Mouse (Mus musculus) intestine, embryonic 14.5 days (tissue): ENCODE measurements around the gene Bcas3. TPM values are rescaled to one million over a fixed set of nuclear protein-coding genes. Genes with fewer than 3 reads are reported as not detected.

Experiments used
- ATAC-seq: fragments of 200-750 bp; cut with Nextera tagmentation; replicated peaks from 2 replicates; pipeline ENCODE4 v1.8.0; 2017; ENCODE audit warnings: low read depth, moderate number of reproducible peaks, moderate TSS enrichment, moderate library complexity; ENCODE audit not compliant: low FRiP score, low TSS enrichment
- DNase-seq: peaks from one replicate; pipeline ENCODE4 v3.0.0-alpha.2; 2018; ENCODE audit warnings: low spot score
- H3K27ac ChIP-seq: fragments of 300-500 bp; sonication (generic); 2 replicates; pipeline ENCODE4 v1.5.1; 2014; ENCODE audit warnings: low read depth, mild to moderate bottlenecking, control low read depth
- H3K27me3 ChIP-seq: fragments of 300-500 bp; sonication (generic); replicated peaks from 2 replicates; pipeline ENCODE4 v1.6.1; 2014; ENCODE audit warnings: low read length, control low read depth; ENCODE audit not compliant: control insufficient read depth, insufficient read depth
- H3K36me3 ChIP-seq: fragments of 300-500 bp; sonication (generic); 2 replicates; pipeline ENCODE4 v1.6.1; 2014; ENCODE audit warnings: low read length, control low read depth; ENCODE audit not compliant: control insufficient read depth, insufficient read depth
- H3K4me1 ChIP-seq: fragments of 300-500 bp; sonication (generic); replicated peaks from 2 replicates; pipeline ENCODE4 v1.6.1; 2014; ENCODE audit warnings: low read length, control low read depth, mixed read lengths; ENCODE audit not compliant: control insufficient read depth, insufficient read depth
- H3K4me2 ChIP-seq: fragments of 300-500 bp; sonication (generic); 2 replicates; pipeline ENCODE4 v1.6.1; 2014; ENCODE audit warnings: low read length
- H3K4me3 ChIP-seq: fragments of 300-500 bp; sonication (generic); 2 replicates; pipeline ENCODE4 v1.5.1; 2014; ENCODE audit warnings: low read depth, low read length, control low read depth, mixed read lengths
- H3K9ac ChIP-seq: fragments of 300-500 bp; sonication (generic); 2 replicates; pipeline ENCODE4 v1.6.1; 2014; ENCODE audit warnings: mild to moderate bottlenecking, low read length
- H3K9me3 ChIP-seq: fragments of 300-500 bp; sonication (generic); 2 replicates; pipeline ENCODE4 v1.6.1; 2016; ENCODE audit warnings: low read length, control low read depth; ENCODE audit not compliant: control insufficient read depth
- WGBS: fragments of 180-500 bp; shearing (Covaris S2); extraction: QIAGEN DNeasy Blood & Tissue Kit; methylation state at CpG from one replicate; pipeline ENCODE4 v1.1.7; 2014; 5-methylcytosine and 5-hydroxymethylcytosine counted together
- polyA plus RNA-seq: library from polyadenylated mRNA; unstranded; fragments of >200 nt; fragmentation: Nextera tagmentation; extraction: Ambion mirVana; gene quantifications from 2 replicates; pipeline ENCODE4 v1.2.1, GENCODE M21; 2014

The Bcas3 gene
- polyA plus RNA-seq, 1 experiment from 2014 or later = 17.9 TPM

GRCm38 (mm10) chr11:85545602-85546001, 192.6 kb downstream of the Bcas3 start:
- Histone ChIP-seq H3K9me3 (no peaks in the 10 kb centered on the region), H3K9ac (no peak overlapping the region), H3K4me3 (no peak overlapping the region), H3K36me3 (no peaks in the 10 kb centered on the region), H3K4me2 (no peak overlapping the region), H3K4me1 (no peaks in the 10 kb centered on the region), H3K27ac (no peak overlapping the region), H3K27me3 (no peaks in the 10 kb centered on the region)
- 58% methylated on average over 5 of the region's 5 CpGs for WGBS
- ATAC-seq = no peak
- no peak for DNase-seq

DNA sequence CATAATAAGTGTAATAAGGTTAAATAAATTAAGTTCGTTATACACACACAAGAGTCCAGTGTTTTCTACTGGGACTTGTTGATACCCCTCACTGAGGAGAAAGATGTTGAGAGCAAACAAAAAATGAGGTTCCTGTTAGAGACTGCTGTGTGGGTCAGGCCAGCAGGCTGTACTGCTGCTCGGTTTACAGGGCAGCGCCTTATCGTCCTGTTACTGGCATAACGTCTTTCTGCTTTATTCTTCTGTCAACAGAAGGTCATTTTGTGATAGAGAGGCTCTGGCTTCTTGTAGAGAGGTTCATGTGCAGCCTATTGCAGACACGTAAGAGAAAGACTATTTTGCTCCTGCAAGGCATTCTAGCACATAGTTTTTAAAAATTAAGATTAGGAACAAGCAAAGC, 195.0 kb downstream of the Bcas3 start:
- Histone ChIP-seq H3K4me1 (no peaks in the 10 kb centered on the region), H3K36me3 (no peaks in the 10 kb centered on the region), H3K27me3 (no peaks in the 10 kb centered on the region), H3K4me2 (no peak overlapping the region), H3K4me3 (no peak overlapping the region), H3K27ac (no peak overlapping the region), H3K9ac (no peak overlapping the region), H3K9me3 (no peaks in the 10 kb centered on the region)
- WGBS = 45% methylated on average over 6 of the region's 6 CpGs
- ATAC-seq (no peak), DNase-seq (no peak)

DNA sequence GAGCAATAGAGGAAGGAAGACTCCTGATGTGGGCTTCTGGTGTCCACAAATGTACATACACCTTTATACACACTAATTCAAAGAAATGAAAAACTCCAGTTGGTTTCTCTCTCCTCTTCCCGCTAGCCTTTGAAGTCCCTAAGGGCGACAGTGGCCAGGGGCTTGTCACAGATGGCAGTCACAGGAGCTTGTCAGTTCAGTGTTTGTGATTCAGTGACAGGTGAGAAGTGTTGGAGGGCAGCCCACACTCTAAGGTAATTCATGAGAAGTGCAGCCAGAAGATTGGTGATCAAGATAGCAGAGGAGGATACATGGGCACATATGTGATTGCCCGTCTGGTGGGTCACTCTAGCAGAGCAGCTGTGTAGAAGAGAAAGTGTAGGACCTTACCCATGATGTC, 196.7 kb downstream of the Bcas3 start:
- ATAC-seq (no peak), DNase-seq (no peak)
- Histone ChIP-seq H3K9me3 (no peaks in the 10 kb centered on the region), H3K36me3 (no peaks in the 10 kb centered on the region), H3K4me2 (no peak overlapping the region), H3K9ac (no peak overlapping the region), H3K4me1 (no peaks in the 10 kb centered on the region), H3K27ac (no peak overlapping the region), H3K4me3 (no peak overlapping the region), H3K27me3 (no peaks in the 10 kb centered on the region)
- 84% methylated on average over 3 of the region's 3 CpGs for WGBS

DNA sequence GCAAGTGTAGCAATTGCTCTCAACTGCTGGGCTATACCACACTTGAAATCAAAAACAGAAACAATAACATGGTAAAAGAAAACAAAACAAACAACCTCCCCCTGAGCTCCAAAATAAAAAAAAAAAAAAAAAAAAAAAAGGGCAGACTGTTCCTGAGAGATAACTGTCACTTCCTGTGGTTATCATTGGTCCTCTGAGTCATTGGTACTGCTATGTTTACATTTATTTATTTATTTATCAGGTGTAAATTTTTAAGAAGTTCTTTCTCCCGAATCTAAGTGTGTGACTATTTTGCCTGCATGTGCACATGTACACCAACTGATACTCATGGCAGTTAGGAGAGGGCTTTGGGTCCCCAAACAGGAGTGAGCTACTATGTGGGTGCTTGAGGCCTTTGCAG, 202.1 kb downstream of the Bcas3 start:
- no peaks in the 10 kb centered on the region for H3K36me3 ChIP-seq
- ATAC-seq (no peak), DNase-seq (no peak)
- no peaks in the 10 kb centered on the region for H3K9me3 ChIP-seq
- 51% methylated on average over 1 of the region's 1 CpGs for WGBS
- H3K4me3 ChIP-seq = no peak overlapping the region
- H3K27me3 ChIP-seq = no peaks in the 10 kb centered on the region
- no peaks in the 10 kb centered on the region for H3K4me1 ChIP-seq
- H3K27ac ChIP-seq = no peak overlapping the region
- no peak overlapping the region for H3K4me2 ChIP-seq
- H3K9ac ChIP-seq = no peak overlapping the region

DNA sequence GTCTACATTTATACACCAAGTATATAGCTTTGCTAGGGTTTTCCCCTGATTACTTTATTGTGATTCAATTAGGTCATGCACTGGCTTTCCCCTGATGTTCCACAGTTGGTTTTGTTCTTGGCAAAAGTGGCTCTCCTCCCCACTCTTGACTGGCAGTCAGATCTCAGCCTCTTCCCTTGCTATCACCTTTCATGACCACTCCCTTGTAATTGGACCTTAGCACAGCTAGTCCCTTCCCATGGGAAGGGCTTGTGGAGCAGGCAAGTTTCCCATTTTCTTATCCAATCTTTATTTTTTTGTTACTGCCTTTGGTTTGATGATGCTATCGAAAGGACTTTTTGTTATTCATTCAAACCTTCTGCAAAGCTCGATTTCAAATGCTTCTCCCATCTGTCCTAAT, 202.8 kb downstream of the Bcas3 start:
- no peaks in the 10 kb centered on the region for H3K4me1 ChIP-seq
- no peak overlapping the region for H3K27ac ChIP-seq
- ATAC-seq = no peak
- H3K9ac ChIP-seq = no peak overlapping the region
- H3K4me2 ChIP-seq = no peak overlapping the region
- H3K4me3 ChIP-seq = no peak overlapping the region
- no peaks in the 10 kb centered on the region for H3K9me3 ChIP-seq
- H3K27me3 ChIP-seq = no peaks in the 10 kb centered on the region
- H3K36me3 ChIP-seq = no peaks in the 10 kb centered on the region
- 71% methylated on average over 2 of the region's 2 CpGs for WGBS
- no peak for DNase-seq

DNA sequence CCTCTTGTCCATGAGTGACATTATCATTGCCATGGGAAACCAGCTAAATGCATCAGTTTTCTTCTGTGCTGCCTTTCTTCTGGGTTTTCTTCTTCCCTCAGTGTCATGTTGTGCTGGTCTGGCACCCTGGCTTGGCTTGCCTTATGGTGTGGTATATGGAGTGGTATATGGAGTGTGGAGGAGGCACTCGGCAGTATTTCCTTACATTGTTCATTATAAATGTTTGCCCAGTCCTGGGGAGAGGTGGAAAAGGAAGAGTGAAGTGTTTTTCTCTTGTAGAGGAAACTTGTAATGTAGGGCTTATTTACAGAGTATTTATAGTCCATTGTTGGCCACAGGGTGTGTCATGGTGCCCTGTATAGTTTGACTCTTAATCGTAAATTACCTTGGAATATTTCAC, 212.1 kb downstream of the Bcas3 start:
- no peak overlapping the region for H3K9ac ChIP-seq
- DNase-seq (no peak), ATAC-seq (no peak)
- H3K4me1 ChIP-seq = no peaks in the 10 kb centered on the region
- H3K36me3 ChIP-seq = no peaks in the 10 kb centered on the region
- no peak overlapping the region for H3K27ac ChIP-seq
- H3K27me3 ChIP-seq = no peaks in the 10 kb centered on the region
- WGBS = 84% methylated on average over 2 of the region's 2 CpGs
- H3K4me2 ChIP-seq = no peak overlapping the region
- H3K4me3 ChIP-seq = no peak overlapping the region
- no peaks in the 10 kb centered on the region for H3K9me3 ChIP-seq

DNA sequence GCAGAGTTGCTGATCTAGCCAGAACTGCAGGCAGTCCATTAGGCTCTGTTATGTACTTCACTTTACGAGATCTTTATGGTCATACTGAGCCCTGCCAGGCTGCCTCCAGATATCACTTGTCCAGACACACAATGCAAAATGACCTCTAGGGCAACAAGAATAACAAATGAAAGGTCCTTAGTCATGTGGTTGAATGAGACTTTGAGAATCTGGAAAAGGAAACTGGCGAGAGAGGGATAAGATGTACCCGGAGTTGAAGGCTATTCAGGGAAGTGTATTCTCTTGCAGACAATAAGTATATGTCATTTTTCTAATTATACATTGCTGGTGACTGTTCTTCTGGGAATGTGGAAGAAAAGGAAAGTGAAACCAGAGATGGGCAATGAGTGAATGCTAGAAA, 218.1 kb downstream of the Bcas3 start:
- no peaks in the 10 kb centered on the region for H3K36me3 ChIP-seq
- H3K4me3 ChIP-seq = no peak overlapping the region
- H3K9ac ChIP-seq = no peak overlapping the region
- no peak overlapping the region for H3K4me2 ChIP-seq
- ATAC-seq (no peak), DNase-seq (no peak)
- peaks cover 22% of the 10 kb centered on the region for H3K4me1 ChIP-seq
- H3K9me3 ChIP-seq = no peaks in the 10 kb centered on the region
- WGBS = 61% methylated on average over 3 of the region's 3 CpGs
- no peaks in the 10 kb centered on the region for H3K27me3 ChIP-seq
- H3K27ac ChIP-seq = no peak overlapping the region

DNA sequence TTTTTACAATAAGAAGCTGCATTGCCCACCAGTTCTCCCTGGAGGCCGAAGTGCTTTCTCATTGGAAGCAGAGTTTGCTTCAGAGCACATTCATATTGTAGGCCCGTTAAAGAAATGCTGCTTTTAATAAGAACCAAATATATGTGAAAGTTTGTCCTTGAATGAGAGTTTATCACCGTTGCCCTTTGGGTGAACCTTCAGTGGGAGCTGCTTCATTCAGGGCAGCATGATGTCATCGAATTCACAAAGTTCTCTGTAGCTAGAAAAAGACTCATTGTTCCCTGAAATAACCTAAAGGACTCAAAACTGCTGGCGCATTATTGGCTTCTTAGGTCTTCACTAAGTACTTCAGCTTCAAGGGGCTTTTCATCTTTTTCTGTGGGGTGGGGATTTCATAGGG, 219.0 kb downstream of the Bcas3 start:
- no peak for ATAC-seq

DNA sequence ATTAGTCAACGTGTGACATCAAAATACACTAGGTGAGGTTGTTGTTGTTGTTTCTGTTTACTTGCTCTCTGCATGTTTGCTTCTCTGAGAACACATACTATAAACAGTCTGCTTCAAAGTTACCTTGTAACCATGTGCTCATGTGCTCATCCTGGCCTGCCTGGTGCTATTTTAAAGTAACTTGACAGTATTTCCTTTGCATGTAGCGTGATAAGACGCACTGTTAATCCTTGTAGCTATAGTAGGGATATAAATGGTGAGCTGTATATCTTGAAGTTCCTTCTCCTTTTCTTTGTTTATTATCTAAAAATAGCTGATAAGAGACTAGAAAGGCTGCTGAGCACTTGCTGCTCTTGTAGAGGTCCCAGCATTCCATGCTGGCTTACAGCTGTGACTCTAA, 219.6 kb downstream of the Bcas3 start:
- 56% methylated on average over 3 of the region's 3 CpGs for WGBS
- no peak overlapping the region for H3K4me3 ChIP-seq

More for the DNA sequence above, 219.0 kb downstream of the Bcas3 start:
- Histone ChIP-seq H3K9me3 (no peaks in the 10 kb centered on the region), H3K27ac (peak overlapping the region; percentile 51; the same call in 1 of the 2 replicates), H3K4me2 (no peak overlapping the region), H3K4me3 (no peak overlapping the region), H3K36me3 (no peaks in the 10 kb centered on the region), H3K9ac (no peak overlapping the region), H3K27me3 (no peaks in the 10 kb centered on the region), H3K4me1 (peaks cover 22% of the 10 kb centered on the region)
- DNase-seq = no peak
- 45% methylated on average over 5 of the region's 5 CpGs for WGBS

More for the DNA sequence above, 219.6 kb downstream of the Bcas3 start:
- Histone ChIP-seq H3K9ac (no peak overlapping the region), H3K27me3 (no peaks in the 10 kb centered on the region), H3K36me3 (no peaks in the 10 kb centered on the region), H3K4me1 (peaks cover 28% of the 10 kb centered on the region), H3K9me3 (no peaks in the 10 kb centered on the region), H3K27ac (no peak overlapping the region), H3K4me2 (no peak overlapping the region)
- no peak for ATAC-seq
- no peak for DNase-seq
